Mouse (Mus musculus) liver, embryonic 13.5 days (tissue): ENCODE data around the gene Tead3. TPM values are rescaled to one million over a fixed set of nuclear protein-coding genes. Genes with fewer than 3 reads are reported as not detected.
A peak's percentile ranks its signal among the peaks of the same experiment; 100 is the strongest.
"Not testable (repeated sequence)": the region's sequence is repeated elsewhere in the genome, so short reads cannot be mapped to it uniquely, and the experiment has no call there.

ENCODE experiments used
- ATAC-seq: fragments of 200-750 bp; cut with Nextera tagmentation; 2 replicates; pipeline ENCODE4 v1.8.0; 2017; ENCODE audit warnings: low read depth, mild to moderate bottlenecking, moderate number of reproducible peaks, moderate library complexity
- DNase-seq: peaks from one replicate; pipeline ENCODE4 v3.0.0; 2022
- H3K27ac ChIP-seq: fragments of 300-500 bp; sonication (generic); 2 replicates; pipeline ENCODE4 v1.5.1; 2015; ENCODE audit warnings: moderate library complexity, mild to moderate bottlenecking, inconsistent platforms
- H3K27me3 ChIP-seq: fragments of 300-500 bp; sonication (generic); 2 replicates; pipeline ENCODE4 v1.6.1; 2015; ENCODE audit warnings: mild to moderate bottlenecking, inconsistent platforms
- H3K36me3 ChIP-seq: fragments of 300-500 bp; sonication (generic); 2 replicates; pipeline ENCODE4 v1.6.1; 2015; ENCODE audit warnings: mild to moderate bottlenecking, inconsistent platforms
- H3K4me1 ChIP-seq: fragments of 300-500 bp; sonication (generic); replicated peaks from 2 replicates; pipeline ENCODE4 v1.6.1; 2015; ENCODE audit warnings: inconsistent platforms
- H3K4me2 ChIP-seq: fragments of 300-500 bp; sonication (generic); 2 replicates; pipeline ENCODE4 v1.6.1; 2015; ENCODE audit warnings: inconsistent platforms, mild to moderate bottlenecking, moderate library complexity
- H3K4me3 ChIP-seq: fragments of 300-500 bp; sonication (generic); replicated peaks from 2 replicates; pipeline ENCODE4 v1.5.1; 2015; ENCODE audit warnings: mild to moderate bottlenecking, inconsistent platforms
- H3K9ac ChIP-seq: fragments of 300-500 bp; sonication (generic); 2 replicates; pipeline ENCODE4 v1.6.1; 2015; ENCODE audit warnings: mild to moderate bottlenecking, inconsistent platforms
- H3K9me3 ChIP-seq: fragments of 300-500 bp; sonication (generic); replicated peaks from 2 replicates; pipeline ENCODE4 v1.6.1; 2016; ENCODE audit warnings: inconsistent platforms
- WGBS: fragments of 180-500 bp; shearing (Covaris S2); methylation state at CpG from one replicate; pipeline ENCODE4 v1.1.7; 2015; ENCODE audit not compliant: insufficient replicate concordance; 5-methylcytosine and 5-hydroxymethylcytosine counted together
- polyA plus RNA-seq: library from polyadenylated mRNA; unstranded; fragments of >200 nt; fragmentation: Nextera tagmentation; extraction: Ambion mirVana; gene quantifications from 2 replicates; pipeline ENCODE4 v1.2.1, GENCODE M21; 2015

Gene Tead3
- polyA plus RNA-seq, 1 experiment from 2014 or later: 0.76 TPM

GRCm38 (mm10) chr17:28341091-28341490 lies 9.5 kb downstream of the Tead3 start:
- ATAC-seq (peak; percentile 64), DNase-seq (peak; percentile 70)
- Histone ChIP-seq H3K36me3 (peaks cover 10% of the 10 kb centered on the region; the same call in 1 of the 2 replicates), H3K27me3 (peaks cover 29% of the 10 kb centered on the region), H3K27ac (no peak overlapping the region; the same call in 1 of the 2 replicates), H3K9ac (peak overlapping the region; percentile 12; the same call in 1 of the 2 replicates), H3K4me1 (peaks cover 41% of the 10 kb centered on the region), H3K4me2 (peak overlapping the region; percentile 41), H3K9me3 (no peaks in the 10 kb centered on the region), H3K4me3 (peak overlapping the region; percentile 7; the same call in 1 of the 2 replicates)
- 8% methylated on average over 26 of the region's 26 CpGs for WGBS

GRCm38 (mm10) chr17:28340578-28340977 lies 10.0 kb downstream of the Tead3 start:
- WGBS: 55% methylated on average over 7 of the region's 7 CpGs
- Histone ChIP-seq H3K4me2 (peak overlapping the region; percentile 41), H3K9ac (peak overlapping the region; percentile 12; the same call in 1 of the 2 replicates), H3K4me1 (peaks cover 35% of the 10 kb centered on the region), H3K27ac (no peak overlapping the region; the same call in 1 of the 2 replicates), H3K27me3 (peaks cover 24% of the 10 kb centered on the region), H3K4me3 (0 out of 2 replicates have a peak overlapping the region, but pooled peaks have one; percentile 7), H3K9me3 (no peaks in the 10 kb centered on the region), H3K36me3 (peaks cover 12% of the 10 kb centered on the region; the same call in 1 of the 2 replicates)
- ATAC-seq (0 out of 2 replicates have a peak, but pooled peaks have one; percentile 4), DNase-seq (no peak)

GRCm38 (mm10) chr17:28337547-28337946 lies 13.1 kb downstream of the Tead3 start:
- peaks cover 31% of the 10 kb centered on the region for H3K4me1 ChIP-seq
- WGBS: 66% methylated on average over 7 of the region's 7 CpGs
- no peak overlapping the region for H3K27ac ChIP-seq

GRCm38 (mm10) chr17:28335267-28335666 lies 15.3 kb downstream of the Tead3 start:
- WGBS: 71% methylated on average over 10 of the region's 10 CpGs
- no peak overlapping the region for H3K9ac ChIP-seq
- no peak for DNase-seq
- no peak for ATAC-seq
- H3K4me2 ChIP-seq: no peak overlapping the region
- no peak overlapping the region for H3K27ac ChIP-seq
- no peaks in the 10 kb centered on the region; the same call in 1 of the 2 replicates for H3K27me3 ChIP-seq
- no peaks in the 10 kb centered on the region for H3K9me3 ChIP-seq
- peaks cover 35% of the 10 kb centered on the region for H3K4me1 ChIP-seq
- H3K36me3 ChIP-seq: peaks cover 31% of the 10 kb centered on the region
- no peak overlapping the region for H3K4me3 ChIP-seq

More at GRCm38 (mm10) chr17:28337547-28337946, 13.1 kb downstream of the Tead3 start:
- ATAC-seq (no peak), DNase-seq (no peak)
- H3K4me3 ChIP-seq: no peak overlapping the region
- no peak overlapping the region for H3K9ac ChIP-seq
- peaks cover 14% of the 10 kb centered on the region; the same call in 1 of the 2 replicates for H3K36me3 ChIP-seq
- H3K9me3 ChIP-seq: no peaks in the 10 kb centered on the region
- no peak overlapping the region for H3K4me2 ChIP-seq
- peaks cover 3% of the 10 kb centered on the region for H3K27me3 ChIP-seq

GRCm38 (mm10) chr17:28332915-28333546 lies 17.6 kb downstream of the Tead3 start:
- no peak overlapping the region for H3K4me3 ChIP-seq
- peaks cover 51% of the 10 kb centered on the region for H3K4me1 ChIP-seq
- H3K9ac ChIP-seq: no peak overlapping the region
- ATAC-seq: no peak
- H3K36me3 ChIP-seq: peaks cover 40% of the 10 kb centered on the region
- no peaks in the 10 kb centered on the region for H3K9me3 ChIP-seq
- H3K4me2 ChIP-seq: no peak overlapping the region
- WGBS: 43% methylated on average over 31 of the region's 31 CpGs
- H3K27ac ChIP-seq: no peak overlapping the region
- DNase-seq: no peak
- H3K27me3 ChIP-seq: no peaks in the 10 kb centered on the region; the same call in 1 of the 2 replicates

GRCm38 (mm10) chr17:28332113-28332914 lies 18.3 kb downstream of the Tead3 start:
- DNase-seq: no peak
- Histone ChIP-seq H3K4me1 (peaks cover 58% of the 10 kb centered on the region), H3K4me2 (no peak overlapping the region), H3K9me3 (no peaks in the 10 kb centered on the region), H3K9ac (0 out of 2 replicates have a peak overlapping the region, but pooled peaks have one; percentile 9), H3K27me3 (no peaks in the 10 kb centered on the region; the same call in 1 of the 2 replicates), H3K4me3 (no peak overlapping the region), H3K27ac (peak overlapping the region; percentile 39; the same call in 1 of the 2 replicates), H3K36me3 (peaks cover 40% of the 10 kb centered on the region)
- ATAC-seq: peak; percentile 16
- 38% methylated on average over 12 of the region's 13 CpGs for WGBS

- WGBS: 24% methylated on average over 5 of the region's 7 CpGs
Measured at GRCm38 (mm10) chr17:28331241-28332112, 19.1 kb downstream of the Tead3 start.

GRCm38 (mm10) chr17:28330590-28330989 lies 20.0 kb downstream of the Tead3 start:
- H3K9me3 ChIP-seq, H3K27me3 ChIP-seq, ATAC-seq, DNase-seq: not testable (repeated sequence)
- WGBS: 49% methylated on average over 8 of the region's 8 CpGs
- H3K4me1 ChIP-seq: peaks cover 61% of the 10 kb centered on the region
- peak overlapping the region; percentile 97 for H3K4me3 ChIP-seq
- H3K4me2 ChIP-seq: peak overlapping the region; percentile 95
- H3K27ac ChIP-seq: peak overlapping the region; percentile 95
- H3K9ac ChIP-seq: peak overlapping the region; percentile 99
- peaks cover 40% of the 10 kb centered on the region for H3K36me3 ChIP-seq

More at GRCm38 (mm10) chr17:28331241-28332112, 19.1 kb downstream of the Tead3 start:
- Histone ChIP-seq H3K36me3 (peaks cover 40% of the 10 kb centered on the region), H3K9me3 (no peaks in the 10 kb centered on the region), H3K27ac (peak overlapping the region; percentile 95), H3K9ac (peak overlapping the region; percentile 99; the same call in 1 of the 2 replicates), H3K4me2 (peak overlapping the region; percentile 95), H3K4me3 (peak overlapping the region; percentile 97), H3K4me1 (peaks cover 61% of the 10 kb centered on the region), H3K27me3 (no peaks in the 10 kb centered on the region; the same call in 1 of the 2 replicates)
- ATAC-seq (no peak), DNase-seq (no peak)

GRCm38 (mm10) chr17:28330232-28330546 lies 20.4 kb downstream of the Tead3 start:
- H3K4me3 ChIP-seq: peak overlapping the region; percentile 97
- H3K4me2 ChIP-seq: peak overlapping the region; percentile 95
- H3K4me1 ChIP-seq: peaks cover 61% of the 10 kb centered on the region
- ATAC-seq (no peak), DNase-seq (no peak)
- peak overlapping the region; percentile 99 for H3K9ac ChIP-seq
- peak overlapping the region; percentile 95 for H3K27ac ChIP-seq
- no peaks in the 10 kb centered on the region for H3K9me3 ChIP-seq
- H3K27me3 ChIP-seq: no peaks in the 10 kb centered on the region; the same call in 1 of the 2 replicates
- peaks cover 40% of the 10 kb centered on the region for H3K36me3 ChIP-seq
- 26% methylated on average over 2 of the region's 2 CpGs for WGBS

GRCm38 (mm10) chr17:28329503-28330231 lies 20.9 kb downstream of the Tead3 start:
- no peak for ATAC-seq
- Histone ChIP-seq H3K9ac (peak overlapping the region; percentile 99), H3K4me2 (peak overlapping the region; percentile 95), H3K36me3 (peaks cover 45% of the 10 kb centered on the region), H3K4me3 (peak overlapping the region; percentile 97), H3K27ac (peak overlapping the region; percentile 95), H3K4me1 (peaks cover 61% of the 10 kb centered on the region), H3K27me3 (no peaks in the 10 kb centered on the region; the same call in 1 of the 2 replicates), H3K9me3 (peaks cover 1% of the 10 kb centered on the region; the same call in 1 of the 2 replicates)
- no peak for DNase-seq
- WGBS: 4% methylated on average over 4 of the region's 4 CpGs
